Mouse (Mus musculus) neural tube, postnatal 0 days (tissue): ENCODE measurements around the gene 2610001J05Rik. TPM values are rescaled to one million over a fixed set of nuclear protein-coding genes. Genes with fewer than 3 reads are reported as not detected.

Experiments
- polyA plus RNA-seq: library from polyadenylated mRNA; unstranded; fragments of >200 nt; fragmentation: Nextera tagmentation; extraction: Ambion mirVana; gene quantifications from 2 replicates; pipeline ENCODE4 v1.2.1, GENCODE M21; 2015

The 2610001J05Rik gene
- polyA plus RNA-seq, result 125 and 132 TPM in 2 replicates

DNA sequence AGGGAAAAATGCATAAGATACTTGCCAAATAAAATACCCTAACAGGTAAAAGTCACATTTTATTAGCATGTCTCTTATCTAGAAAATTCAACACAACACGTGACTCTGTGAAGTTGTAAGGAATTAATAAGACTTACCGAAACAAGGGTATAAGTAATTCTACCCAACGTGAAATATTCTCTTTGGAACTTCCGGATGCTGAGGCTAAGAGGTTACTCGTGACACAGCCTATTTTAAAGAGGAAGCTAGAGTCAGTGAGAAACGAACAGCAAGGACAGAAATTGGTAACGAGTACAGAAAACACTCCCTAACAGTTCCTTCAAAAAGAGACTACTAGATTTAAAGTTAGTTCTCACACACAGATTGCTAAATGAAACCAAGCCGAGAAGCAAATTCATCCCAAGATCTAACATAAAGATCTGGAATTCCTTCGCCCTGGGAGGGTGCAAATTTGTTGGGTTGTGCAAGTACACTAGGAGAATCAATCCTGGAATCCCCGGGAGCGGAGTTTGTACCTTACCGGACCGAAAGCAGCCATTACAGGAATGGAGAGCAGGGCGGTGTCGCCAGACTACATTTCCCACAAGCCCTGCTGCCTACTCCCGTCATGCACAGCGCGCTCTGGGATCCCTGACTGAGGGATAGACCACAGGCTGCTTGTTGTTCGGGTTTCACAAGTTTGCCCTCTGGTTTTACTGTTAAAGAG is at the start of gene 2610001J05Rik:
TSS of gene 2610001J05Rik (minus strand) at position 600 of the 706 bp plus-strand sequence.

DNA sequence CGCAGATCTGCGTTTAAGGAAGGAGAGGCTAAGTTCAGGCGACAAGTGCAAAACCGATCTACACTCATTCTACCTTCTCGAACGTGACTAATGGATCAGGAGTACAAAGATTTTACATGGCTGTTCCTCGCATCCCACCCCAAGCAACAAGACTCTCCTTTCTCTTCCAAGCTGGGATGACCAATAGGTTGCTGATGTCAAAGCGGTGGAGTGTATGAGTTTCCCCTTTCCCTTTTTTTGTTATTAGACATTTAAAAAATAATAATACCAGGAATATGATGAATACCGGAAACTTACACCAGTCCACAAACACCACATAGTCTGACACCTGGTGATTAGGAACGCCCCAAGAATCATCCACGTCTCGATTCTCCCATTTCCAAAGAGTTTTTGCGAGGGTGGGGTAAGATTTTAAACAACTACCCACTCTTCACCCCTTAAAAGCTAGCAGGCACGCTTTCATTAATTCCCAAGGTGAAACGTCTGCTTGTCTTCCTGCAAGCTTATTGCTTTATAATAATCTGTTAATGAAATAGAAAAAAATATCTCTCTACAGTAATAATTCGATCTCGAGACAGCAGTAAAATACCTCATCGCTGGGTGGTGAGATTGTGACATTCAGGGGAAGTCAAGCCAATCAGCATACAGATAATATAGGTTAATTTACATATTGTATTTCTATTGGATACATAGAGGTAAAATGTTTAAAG is 31.8 kb downstream of the 2610001J05Rik start, which contains the start of gene Gpr85:
TSS of gene Gpr85 (minus strand) at position 598 of the 710 bp plus-strand sequence.

Other genes with a start within 250 kb of the 2610001J05Rik start
- 15.2 and 15.6 TPM in 2 replicates for gene Bmt2, start 193.6 kb downstream of the 2610001J05Rik start, polyA plus RNA-seq
- 90.9 and 91.6 TPM in 2 replicates for gene Gpr85, start 31.6 kb downstream of the 2610001J05Rik start, polyA plus RNA-seq